Mouse (Mus musculus): ENCODE measurements around the gene 4933427D14Rik. TPM values are rescaled to one million over a fixed set of nuclear protein-coding genes. Genes with fewer than 3 reads are reported as not detected.
"Not testable (repeated sequence)": the region's sequence is repeated elsewhere in the genome, so short reads cannot be mapped to it uniquely, and the experiment has no call there.

Gene 4933427D14Rik
- polyA plus RNA-seq, 1 experiment from 2014 or later: 26.3 TPM

DNA sequence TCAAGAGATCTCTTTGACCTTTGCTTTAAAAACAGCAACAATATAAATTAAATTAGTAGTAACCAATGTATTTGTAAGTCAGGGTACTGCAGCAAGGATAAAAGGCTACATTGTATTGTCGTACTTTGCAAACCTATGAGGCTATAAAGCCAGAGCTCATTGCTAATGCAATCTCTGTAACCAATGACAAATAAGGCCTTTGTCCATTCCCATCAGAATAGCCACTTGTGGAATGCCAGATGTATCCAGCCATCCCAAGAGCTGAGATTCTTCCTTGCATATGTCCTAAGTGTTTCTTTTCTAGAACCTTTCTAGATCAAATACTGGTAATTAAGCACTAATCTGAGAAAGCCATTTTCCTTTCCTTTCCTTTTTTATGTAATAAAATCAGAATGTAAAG is 16.4 kb downstream of the 4933427D14Rik start:
- Histone ChIP-seq H3K27me3 (no peaks in the 10 kb centered on the region), H3K27ac (no peak overlapping the region), H3K9ac (no peak overlapping the region), H3K4me3 (no peak overlapping the region), H3K9me3 (no peaks in the 10 kb centered on the region), H3K36me3 (peaks cover 60% of the 10 kb centered on the region), H3K4me2 (no peak overlapping the region), H3K4me1 (replicated peaks) (no peaks in the 10 kb centered on the region)
- ATAC-seq (ENCODE audit: low FRiP score): no peak
- WGBS: 68% methylated on average over 1 of the region's 1 CpGs

DNA sequence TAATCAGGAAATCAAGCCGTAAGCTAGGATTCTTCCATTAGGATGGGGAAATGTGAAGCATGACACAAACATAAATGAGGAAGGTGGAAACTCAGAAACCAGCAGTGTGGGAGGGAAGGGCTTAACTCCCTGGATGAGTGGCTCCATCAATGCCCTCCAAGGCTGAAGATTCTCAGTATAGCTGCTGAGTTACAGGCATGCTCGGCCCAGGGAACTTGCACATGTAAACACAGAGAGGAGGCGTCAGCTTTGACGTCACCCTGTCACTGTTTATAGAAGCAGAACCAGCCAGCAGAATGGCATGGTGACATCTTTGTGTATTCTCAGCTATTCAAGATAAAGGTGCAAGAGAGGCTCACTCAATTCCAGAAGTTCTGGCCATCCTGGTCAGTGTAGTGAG is 23.0 kb downstream of the 4933427D14Rik start:
- H3K27me3 ChIP-seq: no peaks in the 10 kb centered on the region
- H3K4me1 ChIP-seq (replicated peaks): no peaks in the 10 kb centered on the region
- H3K9ac ChIP-seq: no peak overlapping the region
- H3K36me3 ChIP-seq: peaks cover 63% of the 10 kb centered on the region
- ATAC-seq (ENCODE audit: low FRiP score): no peak
- H3K4me2 ChIP-seq: no peak overlapping the region
- H3K9me3 ChIP-seq: no peaks in the 10 kb centered on the region
- H3K4me3 ChIP-seq: no peak overlapping the region
- H3K27ac ChIP-seq: no peak overlapping the region
- 88% methylated on average over 4 of the region's 4 CpGs for WGBS

- Histone ChIP-seq H3K27ac (no peak overlapping the region), H3K36me3 (peaks cover 64% of the 10 kb centered on the region), H3K4me3 (no peak overlapping the region), H3K9me3 (no peaks in the 10 kb centered on the region), H3K27me3 (no peaks in the 10 kb centered on the region), H3K4me1 (replicated peaks) (peaks cover 4% of the 10 kb centered on the region; the same call in 1 of the 2 replicates), H3K4me2 (no peak overlapping the region), H3K9ac (no peak overlapping the region)
- ATAC-seq (ENCODE audit: low FRiP score): no peak
- WGBS: 95% methylated on average over 4 of the region's 4 CpGs
Measured at GRCm38 (mm10) chr11:72181136-72181535, 26.1 kb downstream of the 4933427D14Rik start.

GRCm38 (mm10) chr11:72180556-72180955 is 26.7 kb downstream of the 4933427D14Rik start:
- WGBS: 92% methylated on average over 5 of the region's 5 CpGs
- H3K4me3 ChIP-seq: no peak overlapping the region
- H3K9ac ChIP-seq: no peak overlapping the region

DNA sequence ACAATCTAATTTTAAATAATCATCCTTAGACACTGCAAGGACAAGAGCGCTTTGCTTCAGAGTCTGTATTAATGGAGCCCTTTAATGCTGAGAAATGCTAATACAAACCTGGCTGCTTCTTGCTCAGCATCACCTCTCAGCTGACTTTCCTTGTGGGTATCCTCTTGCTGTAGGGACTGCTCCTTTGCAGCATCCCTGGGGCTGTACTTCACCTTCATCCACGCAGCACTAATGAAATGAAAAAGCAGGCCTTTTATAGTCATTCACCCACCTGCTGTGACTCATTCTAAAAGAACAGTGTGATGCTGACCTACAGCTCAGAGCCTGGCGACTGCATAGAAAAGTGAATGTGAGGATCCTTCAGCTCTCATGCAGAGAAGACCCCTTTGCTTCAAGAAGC is 30.7 kb downstream of the 4933427D14Rik start:
- no peak overlapping the region for H3K27ac ChIP-seq
- ATAC-seq (ENCODE audit: low FRiP score): no peak
- H3K4me1 ChIP-seq (replicated peaks): peaks cover 4% of the 10 kb centered on the region; the same call in 1 of the 2 replicates
- 25% methylated on average over 3 of the region's 3 CpGs for WGBS
- no peak overlapping the region for H3K4me3 ChIP-seq
- H3K27me3 ChIP-seq: no peaks in the 10 kb centered on the region
- peaks cover 88% of the 10 kb centered on the region for H3K36me3 ChIP-seq
- H3K9me3 ChIP-seq: no peaks in the 10 kb centered on the region
- no peak overlapping the region for H3K4me2 ChIP-seq
- no peak overlapping the region for H3K9ac ChIP-seq

More at GRCm38 (mm10) chr11:72180556-72180955, 26.7 kb downstream of the 4933427D14Rik start:
- ATAC-seq (ENCODE audit: low FRiP score): no peak
- Histone ChIP-seq H3K27ac (no peak overlapping the region), H3K36me3 (peaks cover 65% of the 10 kb centered on the region), H3K27me3 (no peaks in the 10 kb centered on the region), H3K9me3 (no peaks in the 10 kb centered on the region), H3K4me1 (replicated peaks) (peaks cover 4% of the 10 kb centered on the region; the same call in 1 of the 2 replicates), H3K4me2 (no peak overlapping the region)

DNA sequence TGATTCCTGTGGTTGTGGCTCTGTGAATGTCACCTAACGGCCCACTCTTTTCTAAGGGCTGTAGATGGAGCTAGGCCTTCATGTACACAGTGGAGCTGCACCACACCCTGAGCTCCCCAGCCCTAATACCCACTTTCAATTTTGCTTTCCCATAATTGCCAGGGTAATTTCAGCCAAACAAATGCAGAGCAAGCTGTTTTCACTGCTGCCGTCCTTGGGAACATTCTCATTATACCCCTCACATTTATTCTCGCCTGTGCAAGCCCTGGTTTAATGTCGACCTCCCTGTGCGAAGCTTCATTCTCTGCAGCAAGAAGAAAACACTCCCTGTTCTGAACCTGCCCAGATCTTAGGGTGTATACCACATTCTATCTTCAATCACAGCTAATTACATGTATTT is 31.3 kb downstream of the 4933427D14Rik start:
- Histone ChIP-seq H3K4me3 (no peak overlapping the region), H3K4me1 (replicated peaks) (peaks cover 4% of the 10 kb centered on the region; the same call in 1 of the 2 replicates), H3K4me2 (no peak overlapping the region), H3K9ac (no peak overlapping the region), H3K27ac (no peak overlapping the region), H3K36me3 (peaks cover 83% of the 10 kb centered on the region), H3K9me3 (no peaks in the 10 kb centered on the region), H3K27me3 (no peaks in the 10 kb centered on the region)
- WGBS: 68% methylated on average over 5 of the region's 5 CpGs
- no peak for ATAC-seq (ENCODE audit: low FRiP score)

DNA sequence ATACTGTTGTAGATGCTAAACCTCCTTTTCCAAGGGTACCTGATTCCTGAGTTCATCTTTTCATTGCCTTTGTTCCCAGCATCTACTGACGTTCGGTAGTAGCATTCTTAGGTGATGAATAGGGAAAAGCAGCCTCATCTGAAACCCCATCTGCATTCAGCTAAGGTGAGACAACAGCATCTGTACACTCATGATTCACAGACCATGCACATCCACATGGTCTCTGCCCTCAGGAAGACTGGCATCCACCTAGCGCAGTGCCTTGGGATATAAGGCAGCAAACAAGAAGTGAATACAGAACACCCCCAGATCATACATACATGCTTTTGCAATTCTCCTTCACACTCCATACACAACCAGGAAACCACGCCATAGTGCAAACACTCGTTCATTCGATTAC is 32.5 kb downstream of the 4933427D14Rik start:
- no peak overlapping the region for H3K27ac ChIP-seq
- no peak for ATAC-seq (ENCODE audit: low FRiP score)
- no peak overlapping the region for H3K9ac ChIP-seq
- peaks cover 85% of the 10 kb centered on the region for H3K36me3 ChIP-seq
- H3K9me3 ChIP-seq: no peaks in the 10 kb centered on the region
- H3K4me2 ChIP-seq: no peak overlapping the region
- H3K4me1 ChIP-seq (replicated peaks): peaks cover 4% of the 10 kb centered on the region; the same call in 1 of the 2 replicates
- H3K4me3 ChIP-seq: no peak overlapping the region
- 92% methylated on average over 6 of the region's 6 CpGs for WGBS
- H3K27me3 ChIP-seq: no peaks in the 10 kb centered on the region

DNA sequence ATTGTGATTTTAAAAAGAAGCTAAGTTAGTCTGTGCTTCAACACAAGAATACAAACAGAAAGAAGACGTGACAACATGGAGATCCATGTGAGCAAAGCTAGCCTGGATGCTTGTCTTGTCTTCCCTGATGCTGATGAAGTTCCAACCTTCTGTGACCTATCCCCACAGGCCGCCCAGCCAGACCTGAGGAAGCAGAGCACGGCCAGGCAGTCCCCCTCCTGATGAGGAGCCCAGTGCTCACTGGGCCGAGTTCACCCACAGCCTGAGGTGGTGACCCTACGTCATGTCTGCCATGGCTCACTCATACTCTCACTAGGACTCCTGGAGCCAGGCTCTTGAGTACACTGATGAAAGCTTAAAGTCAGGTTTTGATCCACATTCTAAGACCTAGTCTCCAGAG is 33.8 kb downstream of the 4933427D14Rik start:
- ATAC-seq (ENCODE audit: low FRiP score): no peak
- Histone ChIP-seq H3K9me3 (no peaks in the 10 kb centered on the region), H3K9ac (no peak overlapping the region), H3K27ac (no peak overlapping the region), H3K27me3 (no peaks in the 10 kb centered on the region), H3K36me3 (peaks cover 89% of the 10 kb centered on the region), H3K4me3 (no peak overlapping the region), H3K4me2 (no peak overlapping the region), H3K4me1 (replicated peaks) (peaks cover 4% of the 10 kb centered on the region; the same call in 1 of the 2 replicates)
- 91% methylated on average over 5 of the region's 5 CpGs for WGBS

- not testable (repeated sequence) for H3K4me3 ChIP-seq; H3K27me3 ChIP-seq; H3K4me1 ChIP-seq (replicated peaks); H3K9me3 ChIP-seq; ATAC-seq (ENCODE audit: low FRiP score); H3K4me2 ChIP-seq; H3K9ac ChIP-seq; H3K27ac ChIP-seq
- peaks cover 85% of the 10 kb centered on the region for H3K36me3 ChIP-seq
- 72% methylated on average over 4 of the region's 4 CpGs for WGBS
Measured at GRCm38 (mm10) chr11:72171906-72172305, 35.4 kb downstream of the 4933427D14Rik start.

- Histone ChIP-seq H3K4me2 (no peak overlapping the region), H3K4me1 (replicated peaks) (no peaks in the 10 kb centered on the region), H3K27ac (no peak overlapping the region), H3K9me3 (no peaks in the 10 kb centered on the region), H3K4me3 (no peak overlapping the region), H3K36me3 (peaks cover 84% of the 10 kb centered on the region), H3K9ac (no peak overlapping the region), H3K27me3 (no peaks in the 10 kb centered on the region)
- WGBS: 87% methylated on average over 4 of the region's 4 CpGs
- no peak for ATAC-seq (ENCODE audit: low FRiP score)
Measured at GRCm38 (mm10) chr11:72169871-72170270, 37.4 kb downstream of the 4933427D14Rik start.

GRCm38 (mm10) chr11:72163198-72163597 is 44.1 kb downstream of the 4933427D14Rik start:
- WGBS: 94% methylated on average over 2 of the region's 2 CpGs
- Histone ChIP-seq H3K27ac (no peak overlapping the region), H3K27me3 (no peaks in the 10 kb centered on the region), H3K9me3 (no peaks in the 10 kb centered on the region), H3K4me1 (replicated peaks) (no peaks in the 10 kb centered on the region), H3K9ac (no peak overlapping the region), H3K36me3 (peaks cover 85% of the 10 kb centered on the region), H3K4me2 (no peak overlapping the region), H3K4me3 (no peak overlapping the region)
- no peak for ATAC-seq (ENCODE audit: low FRiP score)

DNA sequence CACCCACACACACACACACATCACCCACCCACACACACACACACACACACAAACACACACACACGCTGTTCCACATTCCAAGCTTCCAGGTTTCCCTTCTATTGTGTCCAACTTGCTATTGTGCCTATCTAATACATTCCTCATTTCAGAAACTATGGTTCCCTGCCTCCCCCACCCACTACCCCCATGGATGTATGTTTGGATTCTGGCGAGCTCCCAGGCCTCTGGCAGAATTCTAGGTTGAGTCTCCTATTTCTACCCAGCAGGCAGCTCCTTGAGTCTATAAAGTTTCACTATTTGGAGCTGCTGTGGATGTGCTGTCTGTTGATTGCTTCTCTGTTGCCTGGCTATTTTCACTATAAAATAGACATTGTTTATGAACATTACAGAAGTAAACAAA is 50.6 kb downstream of the 4933427D14Rik start:
- Histone ChIP-seq H3K4me3 (no peak overlapping the region), H3K27ac (no peak overlapping the region), H3K4me2 (no peak overlapping the region), H3K36me3 (peaks cover 80% of the 10 kb centered on the region), H3K9ac (no peak overlapping the region), H3K27me3 (no peaks in the 10 kb centered on the region), H3K9me3 (no peaks in the 10 kb centered on the region), H3K4me1 (replicated peaks) (peaks cover 11% of the 10 kb centered on the region)
- 67% methylated on average over 2 of the region's 2 CpGs for WGBS
- no peak for ATAC-seq (ENCODE audit: low FRiP score)

GRCm38 (mm10) chr11:72155981-72156428 is 51.3 kb downstream of the 4933427D14Rik start:
- Histone ChIP-seq H3K4me1 (replicated peaks) (peaks cover 11% of the 10 kb centered on the region), H3K4me2 (no peak overlapping the region), H3K27me3 (no peaks in the 10 kb centered on the region), H3K9me3 (no peaks in the 10 kb centered on the region), H3K36me3 (peaks cover 74% of the 10 kb centered on the region), H3K9ac (no peak overlapping the region), H3K4me3 (no peak overlapping the region), H3K27ac (no peak overlapping the region)
- 87% methylated on average over 4 of the region's 4 CpGs for WGBS
- no peak for ATAC-seq (ENCODE audit: low FRiP score)
